Mouse (Mus musculus) naive thymus-derived CD4-positive, alpha-beta T cell, adult 2 months (primary cell): ENCODE measurements around the gene Vstm2a.

Experiments
- DNase-seq: peaks from one replicate; pipeline ENCODE4 v3.0.0-alpha.2; 2011; ENCODE audit warnings: low read depth

Gene Vstm2a

GRCm38 (mm10) chr11:16439548-16440251, 182.2 kb downstream of the Vstm2a start:
- DNase-seq, result no peak
